Mouse (Mus musculus) intestine, embryonic 16.5 days (tissue): ENCODE results near the gene Fam71b. TPM values are rescaled to one million over a fixed set of nuclear protein-coding genes. Genes with fewer than 3 reads are reported as not detected.
A peak's percentile ranks its signal among the peaks of the same experiment; 100 is the strongest.
"Not testable (repeated sequence)": the region's sequence is repeated elsewhere in the genome, so short reads cannot be mapped to it uniquely, and the experiment has no call there.

Source experiments
- ATAC-seq: fragments of 200-750 bp; cut with Nextera tagmentation; 2 replicates; pipeline ENCODE4 v1.8.0; 2017; ENCODE audit warnings: moderate TSS enrichment, moderate library complexity
- H3K27ac ChIP-seq: fragments of 300-500 bp; sonication (generic); 2 replicates; pipeline ENCODE4 v1.5.1; 2014; ENCODE audit warnings: mild to moderate bottlenecking, low read length
- H3K27me3 ChIP-seq: fragments of 300-500 bp; sonication (generic); replicated peaks from 2 replicates; pipeline ENCODE4 v1.6.1; 2014; ENCODE audit warnings: low read length, control low read depth, mixed read lengths; ENCODE audit not compliant: control insufficient read depth, insufficient read depth
- H3K36me3 ChIP-seq: fragments of 300-500 bp; sonication (generic); 2 replicates; pipeline ENCODE4 v1.6.1; 2014; ENCODE audit warnings: low read length, control low read depth; ENCODE audit not compliant: control insufficient read depth, insufficient read depth
- H3K4me1 ChIP-seq: fragments of 300-500 bp; sonication (generic); 2 replicates; pipeline ENCODE4 v1.6.1; 2014; ENCODE audit warnings: low read length, control low read depth, mixed read lengths; ENCODE audit not compliant: control insufficient read depth, insufficient read depth
- H3K4me2 ChIP-seq: fragments of 300-500 bp; sonication (generic); 2 replicates; pipeline ENCODE4 v1.6.1; 2014; ENCODE audit warnings: low read depth, low read length, control low read depth
- H3K4me3 ChIP-seq: fragments of 300-500 bp; sonication (generic); 2 replicates; pipeline ENCODE4 v1.5.1; 2014; ENCODE audit warnings: mild to moderate bottlenecking, low read length
- H3K9ac ChIP-seq: fragments of 300-500 bp; sonication (generic); 2 replicates; pipeline ENCODE4 v1.6.1; 2014; ENCODE audit warnings: low read depth, low read length
- H3K9me3 ChIP-seq: fragments of 300-500 bp; sonication (generic); 2 replicates; pipeline ENCODE4 v1.6.1; 2016; ENCODE audit warnings: low read length, control low read depth; ENCODE audit not compliant: control insufficient read depth
- WGBS: fragments of 180-500 bp; shearing (Covaris S2); extraction: QIAGEN DNeasy Blood & Tissue Kit; methylation state at CpG from one replicate; pipeline ENCODE4 v1.1.7; 2014; 5-methylcytosine and 5-hydroxymethylcytosine counted together
- polyA plus RNA-seq: library from polyadenylated mRNA; unstranded; fragments of >200 nt; fragmentation: Nextera tagmentation; extraction: Ambion mirVana; gene quantifications from 2 replicates; pipeline ENCODE4 v1.2.1, GENCODE M21; 2015

Fam71b gene
- polyA plus RNA-seq, 1 experiment from 2014 or later = not detected

DNA sequence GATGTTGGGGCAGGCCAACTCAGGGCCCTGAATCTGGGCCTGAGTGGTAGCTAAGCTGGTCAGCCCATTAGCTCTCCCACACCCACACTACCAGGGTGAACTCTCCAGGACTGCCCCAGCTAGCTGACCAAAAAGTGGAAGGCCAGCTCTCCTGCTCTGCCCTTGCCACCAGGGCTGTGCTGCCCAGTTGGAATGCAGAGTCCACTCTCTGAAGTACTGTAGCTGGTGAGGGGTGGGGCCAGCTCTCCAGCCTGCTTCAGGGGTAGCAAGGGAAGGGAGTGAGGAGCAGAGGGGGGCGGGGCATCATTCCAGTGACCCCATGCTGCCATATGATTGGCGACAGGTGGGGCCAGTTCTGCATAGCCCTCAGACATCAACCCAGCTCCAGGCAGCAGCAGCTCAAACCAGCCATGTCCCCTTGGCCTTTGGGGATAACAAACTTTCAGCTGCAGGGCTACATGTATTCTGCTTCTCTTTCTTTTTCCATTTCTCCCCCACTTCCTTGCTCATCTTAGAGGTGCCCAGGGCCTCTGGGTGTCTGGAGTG is 13.7 kb downstream of the Fam71b start:
- Histone ChIP-seq H3K36me3 (no peaks in the 10 kb centered on the region), H3K27ac (no peak overlapping the region), H3K4me3 (no peak overlapping the region), H3K9me3 (no peaks in the 10 kb centered on the region), H3K4me1 (no peaks in the 10 kb centered on the region), H3K9ac (no peak overlapping the region), H3K4me2 (no peak overlapping the region), H3K27me3 (no peaks in the 10 kb centered on the region)
- 57% methylated on average over 2 of the region's 2 CpGs for WGBS
- no peak for ATAC-seq

GRCm38 (mm10) chr11:46418438-46418837 is 22.1 kb downstream of the Fam71b start:
- Histone ChIP-seq H3K4me2 (no peak overlapping the region), H3K4me1 (no peaks in the 10 kb centered on the region), H3K9me3 (no peaks in the 10 kb centered on the region), H3K36me3 (no peaks in the 10 kb centered on the region), H3K27ac (no peak overlapping the region), H3K4me3 (no peak overlapping the region), H3K9ac (no peak overlapping the region), H3K27me3 (no peaks in the 10 kb centered on the region)
- 32% methylated on average over 1 of the region's 1 CpGs for WGBS
- no peak for ATAC-seq

DNA sequence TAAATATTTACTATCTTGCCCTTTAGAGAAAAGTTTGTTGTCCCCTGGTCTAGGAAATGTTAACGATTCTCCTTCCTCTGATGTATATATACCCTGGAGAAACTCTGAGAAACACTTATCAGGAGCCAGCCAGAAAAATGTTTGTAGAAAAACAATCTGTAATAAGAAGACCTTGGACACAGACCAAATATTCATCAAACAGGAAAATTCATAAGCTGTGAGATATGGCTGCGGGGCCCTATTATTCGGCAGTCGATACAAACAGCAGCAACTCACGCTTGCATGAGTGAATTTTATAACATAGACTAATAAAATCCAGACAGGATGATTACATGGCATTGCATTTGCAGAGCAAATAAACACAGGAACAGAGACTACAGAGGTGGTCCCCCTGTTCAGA is 22.5 kb downstream of the Fam71b start:
- H3K36me3 ChIP-seq = no peaks in the 10 kb centered on the region
- H3K4me3 ChIP-seq = no peak overlapping the region
- WGBS = 73% methylated on average over 5 of the region's 5 CpGs
- no peak overlapping the region for H3K9ac ChIP-seq
- H3K27ac ChIP-seq = no peak overlapping the region
- no peaks in the 10 kb centered on the region for H3K4me1 ChIP-seq
- no peaks in the 10 kb centered on the region for H3K27me3 ChIP-seq
- ATAC-seq = no peak
- no peaks in the 10 kb centered on the region for H3K9me3 ChIP-seq
- no peak overlapping the region for H3K4me2 ChIP-seq

GRCm38 (mm10) chr11:46421086-46421888 is 24.9 kb downstream of the Fam71b start:
- Histone ChIP-seq H3K27ac (no peak overlapping the region), H3K4me1 (no peaks in the 10 kb centered on the region), H3K27me3 (no peaks in the 10 kb centered on the region), H3K36me3 (no peaks in the 10 kb centered on the region), H3K9ac (no peak overlapping the region), H3K4me2 (no peak overlapping the region), H3K9me3 (no peaks in the 10 kb centered on the region), H3K4me3 (no peak overlapping the region)
- ATAC-seq = no peak
- WGBS = 76% methylated on average over 8 of the region's 8 CpGs

- not testable (repeated sequence) for H3K36me3 ChIP-seq, H3K4me2 ChIP-seq, H3K9me3 ChIP-seq, ATAC-seq, H3K27me3 ChIP-seq, H3K27ac ChIP-seq, H3K4me3 ChIP-seq, H3K9ac ChIP-seq, H3K4me1 ChIP-seq
- 42% methylated on average over 4 of the region's 4 CpGs for WGBS
These were observed 31.8 kb downstream of the Fam71b start for GRCm38 (mm10) chr11:46428131-46428530.

- H3K36me3 ChIP-seq = no peaks in the 10 kb centered on the region
- no peak overlapping the region for H3K27ac ChIP-seq
- WGBS = 85% methylated on average over 2 of the region's 2 CpGs
- no peak overlapping the region for H3K9ac ChIP-seq
- no peak overlapping the region for H3K4me2 ChIP-seq
- H3K27me3 ChIP-seq = no peaks in the 10 kb centered on the region
- no peak overlapping the region for H3K4me3 ChIP-seq
- no peaks in the 10 kb centered on the region for H3K4me1 ChIP-seq
- no peak for ATAC-seq
- H3K9me3 ChIP-seq = no peaks in the 10 kb centered on the region
These were observed 33.8 kb downstream of the Fam71b start for GRCm38 (mm10) chr11:46430123-46430522.

- ATAC-seq = peak; percentile 74
- WGBS = 15% methylated on average over 3 of the region's 3 CpGs
- Histone ChIP-seq H3K4me1 (peaks cover 2% of the 10 kb centered on the region; the same call in 1 of the 2 replicates), H3K4me3 (no peak overlapping the region), H3K9ac (no peak overlapping the region), H3K4me2 (no peak overlapping the region), H3K27ac (no peak overlapping the region), H3K27me3 (no peaks in the 10 kb centered on the region), H3K36me3 (no peaks in the 10 kb centered on the region), H3K9me3 (no peaks in the 10 kb centered on the region)
These were observed 34.8 kb downstream of the Fam71b start for GRCm38 (mm10) chr11:46431129-46431528.

DNA sequence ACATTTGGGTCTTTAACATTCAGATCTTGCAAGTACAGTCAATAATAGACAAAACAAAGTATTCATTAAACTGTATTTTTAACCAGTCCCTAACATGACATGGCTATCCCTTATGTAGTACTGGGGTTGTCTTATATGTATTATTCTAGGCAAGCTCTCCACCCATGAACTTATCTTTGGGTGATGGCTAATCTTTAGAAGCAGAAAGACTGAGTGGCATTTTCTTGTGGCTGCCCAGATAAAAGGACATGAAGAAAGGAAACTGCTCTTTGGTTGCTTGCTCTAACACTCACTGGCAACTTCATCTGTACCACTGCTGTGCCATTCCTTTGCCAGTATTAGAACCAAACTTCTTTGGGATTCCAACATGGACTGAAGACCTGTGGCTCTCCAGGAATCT is 39.0 kb downstream of the Fam71b start:
- peaks cover 6% of the 10 kb centered on the region for H3K4me1 ChIP-seq
- H3K9ac ChIP-seq = no peak overlapping the region
- H3K36me3 ChIP-seq = peaks cover 1% of the 10 kb centered on the region; the same call in 1 of the 2 replicates
- H3K9me3 ChIP-seq = no peaks in the 10 kb centered on the region
- ATAC-seq = no peak
- H3K27me3 ChIP-seq = no peaks in the 10 kb centered on the region
- H3K4me3 ChIP-seq = no peak overlapping the region
- H3K27ac ChIP-seq = no peak overlapping the region
- H3K4me2 ChIP-seq = no peak overlapping the region

DNA sequence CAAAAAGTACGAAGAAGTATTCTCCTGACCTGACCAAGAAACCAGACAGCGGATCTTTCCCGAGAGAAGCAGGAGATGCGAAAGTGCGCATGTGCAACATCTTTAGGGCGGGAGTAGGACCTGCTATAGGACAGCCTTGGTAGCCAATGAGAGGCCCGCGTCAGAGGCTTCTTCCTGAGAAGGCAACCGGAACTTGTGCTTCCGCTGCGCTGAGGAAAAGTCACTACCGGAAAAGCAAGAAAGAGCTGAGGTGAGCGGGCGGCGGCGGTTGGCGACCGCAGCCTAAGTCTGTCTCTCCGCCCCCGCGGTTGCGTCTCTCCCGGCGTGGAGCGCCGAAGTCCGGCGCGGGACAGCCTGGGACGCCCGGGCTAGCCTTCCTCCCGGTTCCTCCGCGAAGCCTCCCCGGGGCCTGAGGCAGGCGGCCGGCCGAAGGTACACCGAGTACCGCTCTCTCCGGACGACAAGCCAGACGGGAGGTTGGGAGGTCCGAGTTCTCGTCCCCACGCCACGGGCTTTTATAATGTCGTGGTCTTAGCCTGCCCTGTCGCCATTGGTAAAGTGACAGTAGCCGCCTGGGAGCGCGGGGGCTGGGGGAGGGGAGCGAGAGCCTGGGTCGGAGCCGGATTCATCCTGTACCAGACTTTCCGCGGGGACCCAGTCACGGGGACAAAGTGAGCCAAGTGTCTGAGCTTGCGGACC is 40.5 kb downstream of the Fam71b start, which contains the start of gene Med7:
Med7 (plus strand) TSS at position 166 of the 699 bp plus-strand sequence.
- Histone ChIP-seq H3K36me3 (peaks cover 7% of the 10 kb centered on the region; the same call in 1 of the 2 replicates), H3K4me2 (peak within 1 kb of the TSS; percentile 91), H3K4me3 (peak within 1 kb of the TSS; percentile 96), H3K9ac (peak within 1 kb of the TSS; percentile 98), H3K27ac (peak within 1 kb of the TSS; percentile 97), H3K27me3 (no peaks in the 10 kb centered on the region), H3K4me1 (peaks cover 6% of the 10 kb centered on the region), H3K9me3 (no peaks in the 10 kb centered on the region)
- ATAC-seq = peak; percentile 99
- under 1% methylated on average over 59 of the region's 59 CpGs for WGBS
